9 mouse cellular contexts compared by ENCODE assay signal in the genomic region with DNA sequence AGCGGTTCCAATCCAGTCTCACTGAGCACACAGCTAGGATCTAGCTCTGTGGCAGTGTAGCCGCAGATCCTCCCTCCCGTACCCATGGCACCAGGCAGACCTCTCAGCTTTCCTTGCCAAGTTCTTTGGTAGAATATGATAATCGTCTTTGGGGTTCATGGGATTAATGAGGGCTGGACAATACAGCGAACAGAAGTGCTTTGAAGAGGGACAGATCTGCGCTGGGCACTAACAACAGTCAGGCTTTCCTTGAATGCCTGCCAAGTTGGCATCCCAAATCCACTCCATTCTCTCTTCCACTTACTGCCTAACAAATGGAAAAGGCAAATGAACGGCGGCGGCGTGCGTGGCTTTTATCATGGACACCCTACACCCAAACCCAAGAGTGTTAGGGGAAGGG. TPM values are rescaled to one million over a fixed set of nuclear protein-coding genes. Genes with fewer than 3 reads are reported as not detected.
DNase-seq lines count a peak whose midpoint lies in the region; ATAC-seq lines count a peak whose summit lies in the region.
"Had no signal": no experiment of that assay in that cellular context is flagged by ENCODE, and none has a peak within 500 bp of the region (broad histone marks: within the 10 kb centered on the region; RNA-seq: fewer than 3 reads in every experiment).

No protein-coding gene starts in this region.

- H3K27ac ChIP-seq in midbrain, embryonic 13.5 days = peak overlapping the region; percentile 80
- H3K27ac ChIP-seq in midbrain, embryonic 10.5 days (replicated peaks) = no peak overlapping the region
- H3K27ac ChIP-seq: liver, embryonic 13.5 days had no signal

- no peak overlapping the region for H3K4me2 ChIP-seq in midbrain, embryonic 13.5 days (replicated peaks)
- H3K4me2 ChIP-seq: liver, embryonic 13.5 days had no signal

- peak; percentile 67 for ATAC-seq in midbrain, embryonic 13.5 days
- no peak for ATAC-seq in erythroid progenitor cell, adult 5-6 weeks (replicated peaks; ENCODE audit: low FRiP score, poor library complexity, severe bottlenecking)

- H3K4me1 ChIP-seq in midbrain, embryonic 13.5 days (replicated peaks) = peaks cover 25% of the 10 kb centered on the region
- peaks cover 19% of the 10 kb centered on the region for H3K4me1 ChIP-seq in midbrain, embryonic 10.5 days

- no peaks in the 10 kb centered on the region for H3K36me3 ChIP-seq in midbrain, embryonic 13.5 days
- H3K36me3 ChIP-seq in midbrain, embryonic 10.5 days = no peaks in the 10 kb centered on the region
- H3K36me3 ChIP-seq: liver, embryonic 13.5 days had no signal

- H3K4me3 ChIP-seq in midbrain, embryonic 13.5 days (replicated peaks) = no peak overlapping the region
- no peak overlapping the region for H3K4me3 ChIP-seq in midbrain, embryonic 10.5 days
- H3K4me3 ChIP-seq: liver, embryonic 13.5 days had no signal

- no peaks in the 10 kb centered on the region for H3K9me3 ChIP-seq in midbrain, embryonic 13.5 days
- no peaks in the 10 kb centered on the region for H3K9me3 ChIP-seq in midbrain, embryonic 10.5 days (replicated peaks)
- H3K9me3 ChIP-seq: liver, embryonic 13.5 days had no signal

- WGBS in midbrain, embryonic 13.5 days = 47% methylated on average over 11 of the region's 11 CpGs
- 84% methylated on average over 11 of the region's 11 CpGs for WGBS in midbrain, embryonic 10.5 days

- no peaks in the 10 kb centered on the region for H3K27me3 ChIP-seq in midbrain, embryonic 13.5 days
- H3K27me3 ChIP-seq in midbrain, embryonic 10.5 days (ENCODE audit: low read depth, poor library complexity, severe bottlenecking) = no peaks in the 10 kb centered on the region
- H3K27me3 ChIP-seq: liver, embryonic 13.5 days had no signal

- DNase-seq in midbrain, embryonic 10.5 days (ENCODE audit: low spot score) = no peak
- DNase-seq in cerebellum, postnatal 36 days = peak; percentile 35 to 55
- peak; percentile 72 to 83 for DNase-seq in layer of hippocampus, postnatal 14 days (ENCODE audit: low spot score in 2 of 2)
- peak; percentile 46 for DNase-seq in right cerebral cortex, postnatal 14 days
- DNase-seq in spleen, adult 18-20 months = no peak
- DNase-seq in embryo, embryonic 9.5 days (ENCODE audit: extremely low spot score) = no peak

- 0 out of 2 replicates have a peak overlapping the region, but pooled peaks have one; percentile 14 for H3K9ac ChIP-seq in midbrain, embryonic 13.5 days (replicated peaks)
- H3K9ac ChIP-seq: liver, embryonic 13.5 days had no signal

RNA-seq across cellular contexts. Expression of gene Arl11, which starts 21.0 kb away (rescaled TPM):
- 0.20 and 0.44 TPM in 2 replicates for polyA plus RNA-seq in midbrain, embryonic 13.5 days (2015; fragmentation: Nextera tagmentation; extraction: Ambion mirVana)
- polyA plus RNA-seq in midbrain, embryonic 10.5 days (2016; fragmentation: Nextera tagmentation; extraction: Ambion mirVana) = 0.15 and 0.56 TPM in 2 replicates
- under 1 TPM; 0.45 to 0.65 TPM for total RNA-seq in layer of hippocampus, postnatal 14 days (2021)
- 4.0 and 4.2 TPM in 2 replicates for total RNA-seq in erythroid progenitor cell, adult 5-6 weeks (2015; ENCODE audit: low replicate concordance)
- total RNA-seq in erythroid progenitor cell, adult 5-6 weeks (2017; ENCODE audit: low replicate concordance) = 1.3 and 4.1 TPM in 2 replicates

RNA-seq across cellular contexts. Expression of gene Ebpl, which starts 29.6 kb away (rescaled TPM):
- 9.0 and 9.3 TPM in 2 replicates for polyA plus RNA-seq in midbrain, embryonic 13.5 days (2015; fragmentation: Nextera tagmentation; extraction: Ambion mirVana)
- polyA plus RNA-seq in midbrain, embryonic 10.5 days (2016; fragmentation: Nextera tagmentation; extraction: Ambion mirVana) = 10.6 and 11.0 TPM in 2 replicates
- 1 to 10 TPM; 5.0 to 5.6 TPM for total RNA-seq in layer of hippocampus, postnatal 14 days (2021)
- 2.9 TPM in 1 of 2 replicates, not detected in the other for total RNA-seq in erythroid progenitor cell, adult 5-6 weeks (2015; ENCODE audit: low replicate concordance)
- total RNA-seq in erythroid progenitor cell, adult 5-6 weeks (2017; ENCODE audit: low replicate concordance) = 0.26 and 0.30 TPM in 2 replicates

Comparison
In these comparisons a context has a peak if more than half of its experiments do, and no peak if none do; other contexts are left out.
1. DNase-seq: peak in cerebellum, postnatal 36 days (2 of 2), layer of hippocampus, postnatal 14 days (2 of 2) and right cerebral cortex, postnatal 14 days (single experiment); none in midbrain, embryonic 10.5 days (single experiment), spleen, adult 18-20 months (0 of 2) and embryo, embryonic 9.5 days (single experiment).